Mouse (Mus musculus): ENCODE measurements around the gene Zbtb25. TPM values are rescaled to one million over a fixed set of nuclear protein-coding genes. Genes with fewer than 3 reads are reported as not detected.

The Zbtb25 gene
- polyA plus RNA-seq (2012; ENCODE audit: insufficient read depth, insufficient read length, missing spikeins): 7.3 and 10.2 TPM in 2 replicates

DNA sequence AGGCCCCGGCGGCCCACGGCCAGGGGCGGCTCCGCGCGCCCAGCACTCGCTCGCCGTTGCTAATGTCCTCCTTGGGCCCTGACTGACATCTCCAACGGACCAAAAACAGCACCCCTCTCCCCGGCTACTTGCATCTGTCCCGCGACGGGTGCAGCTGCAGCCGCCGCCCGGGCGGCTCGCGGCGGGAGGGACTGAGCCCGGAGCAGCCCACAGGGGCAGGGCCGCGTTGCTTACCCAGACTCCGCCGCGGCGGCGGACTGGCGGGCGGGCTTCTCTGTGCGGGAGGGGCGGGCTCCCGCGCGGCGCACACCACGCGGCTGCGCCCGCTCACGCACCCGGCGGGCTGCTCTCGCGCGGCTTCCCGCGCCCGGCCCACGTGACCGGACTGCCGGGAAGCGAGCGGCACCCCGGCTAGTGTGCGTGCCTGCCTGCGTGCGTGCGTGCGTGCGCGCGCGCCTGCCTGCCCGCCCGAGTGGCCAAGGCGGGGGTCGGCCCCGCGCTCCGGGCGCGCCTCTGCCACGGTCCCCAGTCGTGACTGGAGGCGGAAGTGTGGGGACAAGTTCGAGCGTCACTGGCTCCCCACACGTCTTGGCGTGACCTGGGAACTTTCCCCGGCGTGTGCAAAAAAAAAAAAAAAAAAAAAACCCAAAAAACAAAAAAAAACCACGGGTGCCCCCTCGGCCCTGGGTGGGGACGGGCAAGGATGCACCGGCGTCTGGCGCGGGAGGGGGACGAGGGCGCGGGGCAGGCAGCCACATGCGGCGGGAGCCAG, at the start of gene Zbtb25:
Gene Zbtb25, minus strand, starts transcription at position 397 of the 772 bp plus-strand sequence.
- Histone ChIP-seq H3K4me3 (ENCODE audit: insufficient read depth, low read depth, low read length) (peak within 1 kb of the TSS; percentile 92), H3K27ac (replicated peaks; ENCODE audit: low read depth, low read length) (peak within 1 kb of the TSS; percentile 84), H3K4me1 (ENCODE audit: control insufficient read depth, insufficient read depth, insufficient read length, low read length) (peaks cover 12% of the 10 kb centered on the region)

GRCm38 (mm10) chr12:76418346-76418745, 48.9 kb upstream of the Zbtb25 start:
- Histone ChIP-seq H3K27ac (replicated peaks; ENCODE audit: low read depth, low read length) (no peak overlapping the region), H3K4me1 (ENCODE audit: control insufficient read depth, insufficient read depth, insufficient read length, low read length) (peaks cover 3% of the 10 kb centered on the region; the same call in 1 of the 2 replicates), H3K4me3 (ENCODE audit: insufficient read depth, low read depth, low read length) (no peak overlapping the region)

DNA sequence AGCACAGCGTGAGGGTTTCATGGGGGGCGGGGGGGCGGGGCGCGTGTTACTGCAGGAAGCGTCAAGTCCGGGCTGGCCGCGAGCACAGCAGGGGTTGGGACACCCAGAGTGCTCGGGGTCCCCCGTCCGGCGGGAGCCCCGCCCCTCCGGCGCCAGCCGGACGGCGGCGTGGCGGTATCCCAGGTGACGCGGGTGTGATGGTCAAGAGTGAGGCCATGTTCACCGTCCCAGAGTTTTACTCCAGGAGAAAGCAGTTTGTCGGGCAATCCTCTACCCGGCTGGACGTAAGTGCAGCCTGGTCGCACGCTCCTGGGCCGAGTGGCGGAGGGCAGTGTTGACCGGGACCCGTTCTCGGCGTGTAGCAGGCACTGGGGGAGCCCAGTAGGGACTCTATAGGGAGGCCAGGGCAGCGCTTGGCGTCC, 48.0 kb upstream of the Zbtb25 start, which contains the start of gene Ppp1r36:
Gene Ppp1r36, plus strand, starts transcription at position 106 of the 422 bp plus-strand sequence.
- Histone ChIP-seq H3K27ac (replicated peaks; ENCODE audit: low read depth, low read length) (no peak within 1 kb of the TSS), H3K4me1 (ENCODE audit: control insufficient read depth, insufficient read depth, insufficient read length, low read length) (peaks cover 3% of the 10 kb centered on the region; the same call in 1 of the 2 replicates), H3K4me3 (ENCODE audit: insufficient read depth, low read depth, low read length) (peak within 1 kb of the TSS; percentile 41)

- Histone ChIP-seq H3K4me1 (ENCODE audit: control insufficient read depth, insufficient read depth, insufficient read length, low read length) (peaks cover 3% of the 10 kb centered on the region; the same call in 1 of the 2 replicates), H3K27ac (replicated peaks; ENCODE audit: low read depth, low read length) (no peak overlapping the region), H3K4me3 (ENCODE audit: insufficient read depth, low read depth, low read length) (no peak overlapping the region)
These were observed 46.1 kb upstream of the Zbtb25 start for GRCm38 (mm10) chr12:76415383-76416010.

GRCm38 (mm10) chr12:76409166-76409565, 39.8 kb upstream of the Zbtb25 start:
- Histone ChIP-seq H3K4me3 (ENCODE audit: insufficient read depth, low read depth, low read length) (no peak overlapping the region), H3K4me1 (ENCODE audit: control insufficient read depth, insufficient read depth, insufficient read length, low read length) (peaks cover 13% of the 10 kb centered on the region; the same call in 1 of the 2 replicates)

DNA sequence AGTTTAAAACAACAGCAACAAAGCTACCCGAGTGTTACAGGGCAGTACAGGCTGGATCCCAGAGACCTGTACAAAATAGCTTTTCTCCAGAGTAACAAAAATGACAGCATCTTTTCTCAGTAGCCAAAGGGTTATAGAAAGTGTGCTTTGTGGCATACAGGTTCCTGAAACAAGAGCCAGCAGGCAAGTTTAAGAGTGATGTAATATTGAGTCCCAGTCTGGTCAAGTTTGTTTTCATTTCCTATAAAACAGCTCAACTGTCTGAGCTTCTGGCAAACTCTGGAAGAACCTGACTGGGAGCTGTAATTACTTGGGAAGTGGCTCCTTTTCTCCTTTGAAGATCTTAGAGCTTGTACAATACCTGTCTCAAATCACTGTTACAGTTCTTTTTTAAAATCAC, 37.8 kb upstream of the Zbtb25 start:
- Histone ChIP-seq H3K4me1 (ENCODE audit: control insufficient read depth, insufficient read depth, insufficient read length, low read length) (peaks cover 13% of the 10 kb centered on the region; the same call in 1 of the 2 replicates), H3K4me3 (ENCODE audit: insufficient read depth, low read depth, low read length) (no peak overlapping the region), H3K27ac (replicated peaks; ENCODE audit: low read depth, low read length) (no peak overlapping the region)

More at GRCm38 (mm10) chr12:76409166-76409565, 39.8 kb upstream of the Zbtb25 start:
- H3K27ac ChIP-seq (replicated peaks; ENCODE audit: low read depth, low read length): no peak overlapping the region

DNA sequence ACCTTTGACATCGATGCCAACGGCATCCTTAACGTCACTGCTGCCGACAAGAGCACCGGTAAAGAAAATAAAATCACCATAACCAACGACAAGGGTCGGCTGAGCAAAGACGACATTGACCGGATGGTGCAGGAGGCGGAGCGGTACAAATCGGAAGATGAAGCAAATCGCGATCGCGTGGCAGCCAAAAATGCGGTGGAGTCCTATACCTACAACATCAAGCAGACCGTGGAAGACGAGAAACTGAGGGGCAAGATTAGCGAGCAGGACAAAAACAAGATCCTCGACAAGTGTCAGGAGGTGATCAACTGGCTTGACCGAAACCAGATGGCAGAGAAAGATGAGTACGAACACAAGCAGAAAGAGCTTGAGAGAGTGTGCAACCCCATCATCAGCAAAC, 36.6 kb upstream of the Zbtb25 start:
- Histone ChIP-seq H3K27ac (replicated peaks; ENCODE audit: low read depth, low read length) (no peak overlapping the region), H3K4me1 (ENCODE audit: control insufficient read depth, insufficient read depth, insufficient read length, low read length) (peaks cover 13% of the 10 kb centered on the region; the same call in 1 of the 2 replicates), H3K4me3 (ENCODE audit: insufficient read depth, low read depth, low read length) (peak overlapping the region; percentile 86)

DNA sequence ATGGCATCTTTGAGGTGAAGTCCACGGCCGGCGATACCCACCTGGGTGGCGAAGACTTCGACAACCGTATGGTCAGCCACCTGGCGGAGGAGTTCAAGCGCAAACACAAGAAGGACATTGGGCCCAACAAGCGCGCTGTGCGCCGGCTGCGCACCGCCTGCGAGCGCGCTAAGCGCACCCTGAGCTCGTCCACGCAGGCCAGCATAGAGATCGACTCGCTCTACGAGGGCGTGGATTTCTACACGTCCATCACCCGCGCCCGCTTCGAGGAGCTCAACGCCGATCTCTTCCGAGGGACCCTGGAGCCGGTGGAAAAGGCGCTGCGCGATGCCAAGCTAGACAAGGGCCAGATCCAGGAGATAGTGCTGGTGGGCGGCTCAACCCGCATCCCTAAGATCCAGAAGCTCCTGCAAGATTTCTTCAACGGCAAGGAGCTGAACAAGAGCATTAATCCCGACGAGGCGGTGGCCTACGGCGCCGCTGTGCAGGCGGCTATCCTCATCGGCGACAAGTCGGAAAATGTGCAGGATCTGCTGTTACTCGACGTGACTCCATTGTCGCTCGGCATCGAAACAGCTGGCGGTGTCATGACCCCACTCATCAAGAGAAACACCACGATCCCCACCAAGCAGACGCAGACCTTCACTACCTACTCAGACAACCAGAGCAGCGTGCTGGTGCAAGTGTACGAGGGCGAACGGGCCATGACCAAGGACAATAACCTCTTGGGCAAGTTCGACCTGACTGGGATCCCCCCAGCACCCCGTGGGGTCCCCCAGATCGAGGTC, 36.0 kb upstream of the Zbtb25 start:
- Histone ChIP-seq H3K4me1 (ENCODE audit: control insufficient read depth, insufficient read depth, insufficient read length, low read length) (peaks cover 13% of the 10 kb centered on the region; the same call in 1 of the 2 replicates), H3K4me3 (ENCODE audit: insufficient read depth, low read depth, low read length) (peak overlapping the region; percentile 86), H3K27ac (replicated peaks; ENCODE audit: low read depth, low read length) (no peak overlapping the region)

GRCm38 (mm10) chr12:76404836-76405182, 35.4 kb upstream of the Zbtb25 start:
- peaks cover 13% of the 10 kb centered on the region; the same call in 1 of the 2 replicates for H3K4me1 ChIP-seq (ENCODE audit: control insufficient read depth, insufficient read depth, insufficient read length, low read length)
- peak overlapping the region; percentile 86 for H3K4me3 ChIP-seq (ENCODE audit: insufficient read depth, low read depth, low read length)
- H3K27ac ChIP-seq (replicated peaks; ENCODE audit: low read depth, low read length): no peak overlapping the region

DNA sequence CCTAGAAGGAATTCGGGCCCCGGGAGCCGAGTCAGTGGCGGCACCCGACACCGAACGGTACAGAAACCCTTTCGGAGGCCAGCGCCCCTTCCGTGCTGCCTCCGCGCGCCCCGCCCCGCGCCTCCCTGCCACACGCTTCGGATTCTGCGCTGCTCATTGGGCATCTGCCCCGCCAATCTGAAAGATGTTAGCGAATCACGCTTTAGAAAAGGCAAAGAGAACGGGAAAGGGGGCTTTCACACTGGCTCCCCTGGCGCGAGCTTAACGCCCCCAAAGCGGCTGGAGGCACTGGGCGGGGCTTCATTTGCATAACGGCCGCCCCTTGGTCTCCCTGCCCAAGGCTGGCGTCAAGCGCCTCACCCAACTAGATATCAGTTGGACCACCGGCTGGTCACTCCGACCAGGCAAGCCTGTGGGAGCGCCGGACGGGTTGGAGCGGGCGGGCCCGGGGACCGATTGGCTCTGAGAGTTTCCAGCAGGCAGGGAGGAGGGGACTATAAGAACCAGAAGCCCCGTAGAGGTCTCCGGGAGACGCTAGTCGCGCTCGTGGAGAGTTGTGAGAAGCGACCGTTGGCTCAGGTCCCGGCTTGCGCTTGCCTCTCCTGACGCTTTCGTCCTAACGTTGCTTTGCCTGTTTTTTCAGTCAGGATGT, 34.6 kb upstream of the Zbtb25 start, which contains the start of gene Hspa2:
Gene Hspa2, plus strand, starts transcription at position 291 of the 652 bp plus-strand sequence.
- Histone ChIP-seq H3K4me3 (ENCODE audit: insufficient read depth, low read depth, low read length) (peak within 1 kb of the TSS; percentile 86), H3K4me1 (ENCODE audit: control insufficient read depth, insufficient read depth, insufficient read length, low read length) (peaks cover 13% of the 10 kb centered on the region; the same call in 1 of the 2 replicates), H3K27ac (replicated peaks; ENCODE audit: low read depth, low read length) (peak within 1 kb of the TSS; percentile 93)

GRCm38 (mm10) chr12:76402991-76403885, 33.8 kb upstream of the Zbtb25 start:
- peaks cover 13% of the 10 kb centered on the region; the same call in 1 of the 2 replicates for H3K4me1 ChIP-seq (ENCODE audit: control insufficient read depth, insufficient read depth, insufficient read length, low read length)
- H3K27ac ChIP-seq (replicated peaks; ENCODE audit: low read depth, low read length): peak overlapping the region; percentile 93
- peak overlapping the region; percentile 86 for H3K4me3 ChIP-seq (ENCODE audit: insufficient read depth, low read depth, low read length)

- no peak overlapping the region for H3K27ac ChIP-seq (replicated peaks; ENCODE audit: low read depth, low read length)
- H3K4me3 ChIP-seq (ENCODE audit: insufficient read depth, low read depth, low read length): no peak overlapping the region
- peaks cover 13% of the 10 kb centered on the region; the same call in 1 of the 2 replicates for H3K4me1 ChIP-seq (ENCODE audit: control insufficient read depth, insufficient read depth, insufficient read length, low read length)
These were observed 32.3 kb upstream of the Zbtb25 start for GRCm38 (mm10) chr12:76401674-76402073.

DNA sequence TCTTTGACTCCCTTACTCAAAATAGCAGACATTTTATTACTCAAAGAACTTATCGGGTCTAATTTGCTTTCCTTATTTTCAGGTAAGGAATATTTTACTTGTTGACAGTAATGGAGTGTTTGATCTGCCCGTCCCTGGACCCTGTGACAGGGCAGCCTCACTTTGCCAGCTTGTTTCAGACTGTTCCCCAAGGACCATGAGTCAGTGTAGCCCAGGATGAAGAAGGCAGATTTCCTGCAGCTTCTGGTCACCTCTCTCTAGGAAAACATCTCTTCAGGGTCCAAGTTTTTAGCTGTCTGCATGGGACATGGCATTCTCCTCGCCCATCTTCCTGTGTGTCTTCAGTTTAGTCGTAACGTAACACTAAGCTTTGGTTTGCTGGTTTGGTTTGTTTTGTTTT, 27.9 kb upstream of the Zbtb25 start:
- H3K27ac ChIP-seq (replicated peaks; ENCODE audit: low read depth, low read length): no peak overlapping the region
- no peaks in the 10 kb centered on the region for H3K4me1 ChIP-seq (ENCODE audit: control insufficient read depth, insufficient read depth, insufficient read length, low read length)
- no peak overlapping the region for H3K4me3 ChIP-seq (ENCODE audit: insufficient read depth, low read depth, low read length)
